Comparison of ENCODE assay signal across 13 mouse cellular contexts in genomic region chr11:117946996-117947419, GRCm38 (mm10). TPM values are rescaled to one million over a fixed set of nuclear protein-coding genes. Genes with fewer than 3 reads are reported as not detected.
DNase-seq lines count a peak whose midpoint lies in the region; ATAC-seq and TF ChIP-seq lines count a peak whose summit lies in the region.
"Had no signal": no experiment of that assay in that cellular context is flagged by ENCODE, and none has a peak within 500 bp of the region (broad histone marks: within the 10 kb centered on the region; RNA-seq: fewer than 3 reads in every experiment).

No protein-coding gene starts in this region.

- peaks cover 13% of the 10 kb centered on the region for H3K27me3 ChIP-seq in liver, postnatal 0 days (ENCODE audit: insufficient read depth, low read length)
- H3K27me3 ChIP-seq in liver, embryonic 11.5 days (replicated peaks; ENCODE audit: control insufficient read depth, insufficient read depth, low read length): peaks cover 23% of the 10 kb centered on the region
- H3K27me3 ChIP-seq in forebrain, embryonic 16.5 days (replicated peaks; ENCODE audit: control insufficient read depth, insufficient read depth, low read length): 0 out of 2 replicates have a peak, but pooled peaks cover 3% of the 10 kb centered on the region

- no peaks in the 10 kb centered on the region for H3K9me3 ChIP-seq in liver, postnatal 0 days (ENCODE audit: low read length)
- no peaks in the 10 kb centered on the region for H3K9me3 ChIP-seq in liver, embryonic 11.5 days (ENCODE audit: control insufficient read depth, low read length)
- H3K9me3 ChIP-seq in forebrain, embryonic 16.5 days (ENCODE audit: control insufficient read depth, low read length): no peaks in the 10 kb centered on the region
- H3K9me3 ChIP-seq: forebrain, embryonic 13.5 days; neural tube, embryonic 13.5 days had no signal

- 44% methylated on average over 10 of the region's 10 CpGs for WGBS in liver, postnatal 0 days (ENCODE audit: insufficient replicate concordance)
- 56% methylated on average over 10 of the region's 10 CpGs for WGBS in liver, embryonic 11.5 days
- WGBS in bone marrow, adult 2 months: 30% methylated on average over 10 of the region's 10 CpGs
- WGBS in forebrain, embryonic 16.5 days: 82% methylated on average over 10 of the region's 10 CpGs

- no peak overlapping the region for H3K9ac ChIP-seq in liver, postnatal 0 days (replicated peaks)
- no peak overlapping the region for H3K9ac ChIP-seq in liver, embryonic 11.5 days (ENCODE audit: low read depth, low read length)
- no peak overlapping the region for H3K9ac ChIP-seq in forebrain, embryonic 16.5 days (replicated peaks; ENCODE audit: low read depth, low read length)
- H3K9ac ChIP-seq: forebrain, embryonic 13.5 days; hindbrain, embryonic 14.5 days; neural tube, embryonic 13.5 days had no signal

- H3K36me3 ChIP-seq in liver, postnatal 0 days (replicated peaks; ENCODE audit: insufficient read depth, low read length): no peaks in the 10 kb centered on the region
- no peaks in the 10 kb centered on the region for H3K36me3 ChIP-seq in liver, embryonic 11.5 days (ENCODE audit: control insufficient read depth, insufficient read depth, low read length)
- no peaks in the 10 kb centered on the region for H3K36me3 ChIP-seq in forebrain, embryonic 16.5 days (ENCODE audit: control insufficient read depth, insufficient read depth)
- H3K36me3 ChIP-seq: neural tube, embryonic 13.5 days had no signal

- no peak for TF ChIP-seq CTCF in liver, postnatal 0 days (IDR thresholded peaks at IDR 0.05; ENCODE audit: low read depth)
- no peak for TF ChIP-seq CTCF in bone marrow, adult 2 months (IDR thresholded peaks at IDR 0.05; ENCODE audit: control insufficient read depth, insufficient read depth, low read length)

- H3K4me1 ChIP-seq in liver, postnatal 0 days (ENCODE audit: insufficient read depth): peaks cover 23% of the 10 kb centered on the region
- H3K4me1 ChIP-seq in liver, embryonic 11.5 days (replicated peaks; ENCODE audit: control insufficient read depth, insufficient read depth, low read length): peaks cover 2% of the 10 kb centered on the region
- H3K4me1 ChIP-seq in bone marrow, adult 2 months (ENCODE audit: control insufficient read depth, insufficient read depth, low read length): peaks cover 4% of the 10 kb centered on the region; the same call in 1 of the 2 replicates
- H3K4me1 ChIP-seq in forebrain, embryonic 16.5 days (replicated peaks; ENCODE audit: control insufficient read depth, insufficient read depth, low read length): peaks cover 10% of the 10 kb centered on the region

- H3K27ac ChIP-seq in liver, postnatal 0 days (ENCODE audit: low read depth): peak overlapping the region; percentile 44; the same call in 1 of the 2 replicates
- H3K27ac ChIP-seq in liver, embryonic 11.5 days (ENCODE audit: low read depth, low read length): no peak overlapping the region
- peak overlapping the region; percentile 65 for H3K27ac ChIP-seq in bone marrow, adult 2 months (ENCODE audit: control insufficient read depth, insufficient read depth, low read depth, low read length, poor library complexity)
- H3K27ac ChIP-seq in forebrain, embryonic 16.5 days (ENCODE audit: low read length): no peak overlapping the region
- H3K27ac ChIP-seq: forebrain, embryonic 13.5 days; hindbrain, embryonic 14.5 days; neural tube, embryonic 13.5 days had no signal

- no peak overlapping the region for H3K4me3 ChIP-seq in liver, postnatal 0 days (ENCODE audit: low read depth, low read length)
- no peak overlapping the region for H3K4me3 ChIP-seq in liver, embryonic 11.5 days (ENCODE audit: low read depth, low read length)
- no peak overlapping the region for H3K4me3 ChIP-seq in bone marrow, adult 2 months (replicated peaks; ENCODE audit: control insufficient read depth, low read depth, low read length)
- no peak overlapping the region for H3K4me3 ChIP-seq in forebrain, embryonic 16.5 days (replicated peaks; ENCODE audit: low read length)
- H3K4me3 ChIP-seq: forebrain, embryonic 13.5 days; neural tube, embryonic 13.5 days had no signal

- peak overlapping the region; percentile 38; the same call in 1 of the 2 replicates for H3K4me2 ChIP-seq in liver, postnatal 0 days (ENCODE audit: low read depth, low read length)
- H3K4me2 ChIP-seq in liver, embryonic 11.5 days: no peak overlapping the region
- no peak overlapping the region for H3K4me2 ChIP-seq in forebrain, embryonic 16.5 days (ENCODE audit: low read length)
- H3K4me2 ChIP-seq: forebrain, embryonic 13.5 days; hindbrain, embryonic 14.5 days; neural tube, embryonic 13.5 days had no signal

- no peak for TF ChIP-seq POLR2A in bone marrow, adult 2 months (IDR thresholded peaks at IDR 0.05; ENCODE audit: borderline replicate concordance, control insufficient read depth, low read depth, low read length)

- peak; percentile 20 for ATAC-seq in liver, postnatal 0 days
- no peak for ATAC-seq in liver, embryonic 11.5 days (replicated peaks; ENCODE audit: low FRiP score)
- ATAC-seq in megakaryocyte, adult 5-6 weeks (ENCODE audit: poor library complexity, severe bottlenecking): peak; percentile 50
- no peak for ATAC-seq in forebrain, embryonic 16.5 days
- ATAC-seq: forebrain, embryonic 13.5 days had no signal

- DNase-seq in liver, postnatal 0 days: peak; percentile 41
- no peak for DNase-seq in liver, embryonic 11.5 days (ENCODE audit: low spot score)
- no peak for DNase-seq in retina, embryonic 14.5 days (ENCODE audit: low spot score)
- no peak for DNase-seq in adrenal gland, adult 2 months
- DNase-seq: cerebellum, adult 2 months; embryo, embryonic 11 days; kidney, adult 8-10 months had no signal

- no peak for TF ChIP-seq EP300 in liver, postnatal 0 days (IDR thresholded peaks at IDR 0.05; ENCODE audit: low read depth)

RNA-seq across cellular contexts. Expression of gene Socs3, which starts 22.8 kb away (rescaled TPM):
- 3.5 and 5.8 TPM in 2 replicates for polyA plus RNA-seq in liver, postnatal 0 days (2015; fragmentation: Nextera tagmentation; extraction: Ambion mirVana)
- polyA plus RNA-seq in liver, embryonic 11.5 days (2014; fragmentation: Nextera tagmentation; extraction: Ambion mirVana): 3.7 and 4.6 TPM in 2 replicates
- 3.4 and 9.6 TPM in 2 replicates for polyA plus RNA-seq in bone marrow, adult 2 months (2011; ENCODE audit: insufficient read depth, insufficient read length, low replicate concordance, missing spikeins)
- 2.0 and 3.1 TPM in 2 replicates for total RNA-seq in megakaryocyte, adult 5-6 weeks (2015)
- 3.2 and 5.1 TPM in 2 replicates for total RNA-seq in megakaryocyte, adult 5-6 weeks (2017)
- 11.7 and 13.7 TPM in 2 replicates for polyA plus RNA-seq in forebrain, embryonic 16.5 days (2015; fragmentation: Nextera tagmentation; extraction: Ambion mirVana)
- 1 to 10 TPM; 3.2 to 6.9 TPM for total RNA-seq in adrenal gland, adult 2 months (2021)
- 14.1 and 14.8 TPM in 2 replicates for polyA plus RNA-seq in adrenal gland, adult 2 months (2012; rRNA removed)

RNA-seq across cellular contexts. Expression of gene Pgs1, which starts 39.1 kb away (rescaled TPM):
- polyA plus RNA-seq in liver, postnatal 0 days (2015; fragmentation: Nextera tagmentation; extraction: Ambion mirVana): 9.1 and 10.1 TPM in 2 replicates
- 31.5 and 31.9 TPM in 2 replicates for polyA plus RNA-seq in liver, embryonic 11.5 days (2014; fragmentation: Nextera tagmentation; extraction: Ambion mirVana)
- polyA plus RNA-seq in bone marrow, adult 2 months (2011; ENCODE audit: insufficient read depth, insufficient read length, low replicate concordance, missing spikeins): 27.1 and 67.5 TPM in 2 replicates
- total RNA-seq in megakaryocyte, adult 5-6 weeks (2015): 18.7 and 22.4 TPM in 2 replicates
- total RNA-seq in megakaryocyte, adult 5-6 weeks (2017): 26.7 and 27.2 TPM in 2 replicates
- 56.9 and 58.1 TPM in 2 replicates for polyA plus RNA-seq in forebrain, embryonic 16.5 days (2015; fragmentation: Nextera tagmentation; extraction: Ambion mirVana)
- 10 to 100 TPM; 53.9 to 54.5 TPM for total RNA-seq in adrenal gland, adult 2 months (2021)
- polyA plus RNA-seq in adrenal gland, adult 2 months (2012; rRNA removed): 99.4 and 165 TPM in 2 replicates

Comparison
In these comparisons a context has a peak if more than half of its experiments do, and no peak if none do; other contexts are left out.
1. ATAC-seq: peak in liver, postnatal 0 days (single experiment) and megakaryocyte, adult 5-6 weeks (single experiment); none in liver, embryonic 11.5 days (single experiment) and forebrain, embryonic 16.5 days (single experiment).
2. H3K27ac ChIP-seq: peak in liver, postnatal 0 days (single experiment) and bone marrow, adult 2 months (single experiment); none in liver, embryonic 11.5 days (single experiment) and forebrain, embryonic 16.5 days (single experiment).